Mouse (Mus musculus): ENCODE results near the gene Akt2. TPM values are rescaled to one million over a fixed set of nuclear protein-coding genes. Genes with fewer than 3 reads are reported as not detected.

Akt2 gene
- polyA plus RNA-seq, 1 experiment from 2014 or later, result 98.9 TPM

- no peak for DNase-seq
- no peaks in the 10 kb centered on the region for H3K27me3 ChIP-seq (ENCODE audit: insufficient read depth, low read length)
- no peaks in the 10 kb centered on the region for H3K9me3 ChIP-seq (ENCODE audit: low read depth, low read length)
- WGBS, result 93% methylated on average over 14 of the region's 14 CpGs
- H3K4me2 ChIP-seq, result no peak overlapping the region
- TF ChIP-seq CTCF (IDR thresholded peaks at IDR 0.05; ENCODE audit: low read depth), result no peak
- H3K9ac ChIP-seq, result no peak overlapping the region
- H3K4me1 ChIP-seq (ENCODE audit: insufficient read depth), result no peaks in the 10 kb centered on the region
- no peak overlapping the region for H3K4me3 ChIP-seq (ENCODE audit: low read depth, low read length)
- no peak overlapping the region for H3K27ac ChIP-seq (ENCODE audit: low read depth)
- peaks cover 82% of the 10 kb centered on the region for H3K36me3 ChIP-seq (ENCODE audit: insufficient read depth)
- ATAC-seq (ENCODE audit: insufficient read depth), result no peak
Measured at GRCm38 (mm10) chr7:27574124-27574880, 17.1 kb upstream of the Akt2 start.

DNA sequence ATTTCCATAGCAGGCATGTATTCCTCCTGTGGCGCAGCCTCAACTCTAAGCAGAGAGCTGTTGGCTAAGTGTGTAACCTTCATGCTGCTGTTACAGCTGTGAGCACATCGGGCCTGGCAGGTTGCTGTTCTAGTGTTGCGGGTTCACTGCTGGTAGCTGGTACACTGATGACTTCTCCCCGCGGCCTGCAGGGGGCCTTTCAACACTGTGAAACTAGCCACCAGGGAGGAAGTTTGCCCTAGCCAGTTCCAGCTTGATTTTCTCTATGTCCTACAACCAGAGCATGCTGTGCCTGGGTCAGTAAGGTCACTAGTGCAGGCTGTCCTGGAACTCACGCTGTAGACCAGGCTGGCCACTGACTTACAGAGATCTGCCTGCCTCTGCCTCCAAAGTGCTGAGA is 14.4 kb upstream of the Akt2 start:
- H3K27ac ChIP-seq (ENCODE audit: low read depth), result no peak overlapping the region
- WGBS, result 69% methylated on average over 6 of the region's 6 CpGs
- peaks cover 84% of the 10 kb centered on the region for H3K36me3 ChIP-seq (ENCODE audit: insufficient read depth)
- H3K4me1 ChIP-seq (ENCODE audit: insufficient read depth), result no peaks in the 10 kb centered on the region
- peak; percentile 59 for TF ChIP-seq CTCF (IDR thresholded peaks at IDR 0.05; ENCODE audit: low read depth)
- H3K27me3 ChIP-seq (ENCODE audit: insufficient read depth, low read length), result no peaks in the 10 kb centered on the region
- DNase-seq, result peak; percentile 46
- no peak overlapping the region for H3K4me2 ChIP-seq
- no peak overlapping the region for H3K4me3 ChIP-seq (ENCODE audit: low read depth, low read length)
- no peaks in the 10 kb centered on the region for H3K9me3 ChIP-seq (ENCODE audit: low read depth, low read length)
- H3K9ac ChIP-seq, result no peak overlapping the region
- no peak for ATAC-seq (ENCODE audit: insufficient read depth)

DNA sequence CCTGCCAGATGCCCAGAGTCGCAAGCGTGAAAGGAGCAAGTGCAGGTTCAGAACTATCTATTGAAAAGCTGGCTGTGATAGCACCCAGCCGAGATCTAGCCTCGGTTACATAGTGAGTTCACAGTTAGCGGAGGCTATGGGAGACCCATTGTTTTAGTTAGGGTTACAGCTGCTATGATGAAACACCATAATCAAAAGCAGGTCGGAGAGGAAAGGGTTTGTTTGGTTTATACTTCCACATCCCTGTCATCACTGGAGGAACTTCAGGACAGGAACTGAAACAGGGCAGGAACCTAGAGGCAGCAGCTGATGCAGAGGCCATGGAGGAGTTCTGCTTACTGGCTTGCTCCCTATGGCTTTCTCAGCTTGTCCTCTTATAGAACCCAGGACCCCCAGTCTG is 13.8 kb upstream of the Akt2 start:
- H3K4me1 ChIP-seq (ENCODE audit: insufficient read depth), result no peaks in the 10 kb centered on the region
- no peaks in the 10 kb centered on the region for H3K27me3 ChIP-seq (ENCODE audit: insufficient read depth, low read length)
- H3K4me3 ChIP-seq (ENCODE audit: low read depth, low read length), result no peak overlapping the region
- H3K4me2 ChIP-seq, result no peak overlapping the region
- no peak overlapping the region for H3K27ac ChIP-seq (ENCODE audit: low read depth)
- DNase-seq (no peak), ATAC-seq (ENCODE audit: insufficient read depth) (no peak)
- WGBS, result 85% methylated on average over 6 of the region's 6 CpGs
- TF ChIP-seq CTCF (IDR thresholded peaks at IDR 0.05; ENCODE audit: low read depth), result no peak
- H3K9me3 ChIP-seq (ENCODE audit: low read depth, low read length), result no peaks in the 10 kb centered on the region
- no peak overlapping the region for H3K9ac ChIP-seq
- peaks cover 84% of the 10 kb centered on the region for H3K36me3 ChIP-seq (ENCODE audit: insufficient read depth)

GRCm38 (mm10) chr7:27578465-27578864 is 12.9 kb upstream of the Akt2 start:
- Histone ChIP-seq H3K36me3 (ENCODE audit: insufficient read depth) (peaks cover 88% of the 10 kb centered on the region), H3K4me2 (no peak overlapping the region), H3K9me3 (ENCODE audit: low read depth, low read length) (no peaks in the 10 kb centered on the region), H3K9ac (no peak overlapping the region), H3K4me3 (ENCODE audit: low read depth, low read length) (no peak overlapping the region), H3K27me3 (ENCODE audit: insufficient read depth, low read length) (no peaks in the 10 kb centered on the region), H3K4me1 (ENCODE audit: insufficient read depth) (no peaks in the 10 kb centered on the region), H3K27ac (ENCODE audit: low read depth) (no peak overlapping the region)
- ATAC-seq (ENCODE audit: insufficient read depth) (no peak), DNase-seq (no peak)
- 83% methylated on average over 7 of the region's 7 CpGs for WGBS
- no peak for TF ChIP-seq CTCF (IDR thresholded peaks at IDR 0.05; ENCODE audit: low read depth)

GRCm38 (mm10) chr7:27580380-27581174 is 10.8 kb upstream of the Akt2 start:
- DNase-seq, result no peak
- WGBS, result 88% methylated on average over 14 of the region's 14 CpGs
- Histone ChIP-seq H3K36me3 (ENCODE audit: insufficient read depth) (peaks cover 79% of the 10 kb centered on the region), H3K9ac (no peak overlapping the region), H3K9me3 (ENCODE audit: low read depth, low read length) (no peaks in the 10 kb centered on the region), H3K4me1 (ENCODE audit: insufficient read depth) (no peaks in the 10 kb centered on the region), H3K4me2 (no peak overlapping the region), H3K4me3 (ENCODE audit: low read depth, low read length) (no peak overlapping the region), H3K27me3 (ENCODE audit: insufficient read depth, low read length) (no peaks in the 10 kb centered on the region), H3K27ac (ENCODE audit: low read depth) (no peak overlapping the region)
- TF ChIP-seq CTCF (IDR thresholded peaks at IDR 0.05; ENCODE audit: low read depth), result no peak
- ATAC-seq (ENCODE audit: insufficient read depth), result no peak

- no peak for ATAC-seq (ENCODE audit: insufficient read depth)
Measured at GRCm38 (mm10) chr7:27586861-27587260, 4.5 kb upstream of the Akt2 start.

DNA sequence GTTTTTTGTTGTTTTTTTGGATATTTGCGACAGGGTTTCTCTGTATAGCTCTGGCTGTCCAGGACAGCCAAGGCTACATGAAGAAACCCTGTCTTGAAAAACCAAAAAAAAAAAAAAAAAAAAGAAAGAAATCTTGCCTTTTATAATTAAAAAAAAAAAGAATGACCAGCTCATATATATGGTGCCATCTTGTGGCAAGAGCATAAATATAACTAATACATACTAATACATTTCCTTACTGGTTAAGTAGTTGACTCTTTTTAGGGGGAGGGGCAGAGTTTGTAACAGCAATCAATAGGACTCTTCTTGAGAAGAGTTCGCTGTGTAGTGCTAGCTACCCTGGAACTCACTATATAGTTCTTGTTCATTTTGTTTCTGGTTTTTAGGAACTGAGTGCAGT is 3.6 kb upstream of the Akt2 start:
- WGBS, result 83% methylated on average over 2 of the region's 2 CpGs
- Histone ChIP-seq H3K27me3 (ENCODE audit: insufficient read depth, low read length) (no peaks in the 10 kb centered on the region), H3K4me1 (ENCODE audit: insufficient read depth) (peaks cover 3% of the 10 kb centered on the region; the same call in 1 of the 2 replicates), H3K27ac (ENCODE audit: low read depth) (no peak overlapping the region), H3K4me3 (ENCODE audit: low read depth, low read length) (no peak overlapping the region), H3K36me3 (ENCODE audit: insufficient read depth) (peaks cover 14% of the 10 kb centered on the region; the same call in 1 of the 2 replicates), H3K4me2 (no peak overlapping the region), H3K9me3 (ENCODE audit: low read depth, low read length) (no peaks in the 10 kb centered on the region), H3K9ac (no peak overlapping the region)
- DNase-seq (peak; percentile 43), ATAC-seq (ENCODE audit: insufficient read depth) (no peak)
- peak; percentile 11; the same call in 1 of the 2 replicates for TF ChIP-seq CTCF (IDR thresholded peaks at IDR 0.05; ENCODE audit: low read depth)

More at GRCm38 (mm10) chr7:27586861-27587260, 4.5 kb upstream of the Akt2 start:
- no peak overlapping the region for H3K4me3 ChIP-seq (ENCODE audit: low read depth, low read length)
- peaks cover 23% of the 10 kb centered on the region for H3K36me3 ChIP-seq (ENCODE audit: insufficient read depth)
- no peaks in the 10 kb centered on the region for H3K27me3 ChIP-seq (ENCODE audit: insufficient read depth, low read length)
- DNase-seq, result no peak
- H3K4me2 ChIP-seq, result no peak overlapping the region
- no peak overlapping the region for H3K9ac ChIP-seq
- no peak overlapping the region for H3K27ac ChIP-seq (ENCODE audit: low read depth)
- WGBS, result 67% methylated on average over 2 of the region's 2 CpGs
- TF ChIP-seq CTCF (IDR thresholded peaks at IDR 0.05; ENCODE audit: low read depth), result no peak
- no peaks in the 10 kb centered on the region for H3K4me1 ChIP-seq (ENCODE audit: insufficient read depth)
- no peaks in the 10 kb centered on the region for H3K9me3 ChIP-seq (ENCODE audit: low read depth, low read length)
